Mouse (Mus musculus): ENCODE data around the gene Fmo3.

DNA sequence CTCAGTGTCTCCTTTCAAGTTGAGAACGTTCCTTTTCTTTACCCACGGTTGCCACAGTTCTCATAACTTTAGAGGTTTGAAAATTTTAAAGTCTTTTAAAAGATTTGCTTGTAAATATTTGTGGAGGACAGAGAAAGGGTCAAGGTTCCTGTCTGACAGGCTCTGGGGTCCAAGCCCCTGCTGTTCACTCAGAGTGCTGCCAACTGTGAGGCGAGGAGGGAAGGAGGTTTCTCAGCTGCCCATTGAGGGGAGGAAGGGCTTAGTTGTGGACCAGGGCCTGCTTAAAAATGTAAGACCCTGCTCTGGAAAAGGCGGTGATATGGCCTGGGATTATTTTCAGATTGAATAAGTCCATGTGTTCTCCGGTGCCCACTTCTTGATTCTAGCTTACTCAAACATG lies 52.4 kb downstream of the Fmo3 start:
- TF ChIP-seq CTCF (IDR thresholded peaks at IDR 0.05; ENCODE audit: low read depth) (no peak), EP300 (optimal IDR thresholded peaks at IDR 0.05) (no peak)

Data from stomach, postnatal 0 days (tissue).